Mouse (Mus musculus) Patski (cell line): ENCODE data around the gene Sertad2. TPM values are rescaled to one million over a fixed set of nuclear protein-coding genes. Genes with fewer than 3 reads are reported as not detected.
A peak's percentile ranks its signal among the peaks of the same experiment; 100 is the strongest.

ENCODE experiments used
- ATAC-seq: fragments of 100-300 bp; one replicate; pipeline ENCODE4 v1.8.0; 2021
- CTCF ChIA-PET: fragments of 350-600 bp; sonication (Branson Sonifier 250); formaldehyde crosslinking; loops from one replicate; lab custom pipeline; 2022; ENCODE audit warnings: inconsistent platforms; lab: Charles Lee
- POLR2A ChIA-PET: fragments of 350-600 bp; sonication (Branson Sonifier 250); formaldehyde crosslinking; loops from one replicate; lab custom pipeline; 2022; ENCODE audit warnings: antibody characterized with exemption, inconsistent platforms; lab: Charles Lee
- DNase-seq: peaks from one replicate; pipeline ENCODE4 v3.0.0-alpha.2; 2011; ENCODE audit warnings: low read depth, low spot score
- H3K27me3 ChIP-seq: fragments of 371-371 bp; one replicate; pipeline ENCODE4 v1.5.1; 2021
- CTCF ChIP-seq: fragments of 100-300 bp; IDR thresholded peaks from one replicate; pipeline ENCODE4 v1.5.1; 2021
- in situ Hi-C: fragments of 300-500 bp; cut with MboI; formaldehyde crosslinking; loops from 3 replicates; pipeline ENCODE4 v1.11.1; 2018; ENCODE audit warnings: low pct_unique_long_range_greater_than_20kb, mixed read lengths
- polyA plus RNA-seq: library from polyadenylated mRNA; unstranded; gene quantifications from one replicate; pipeline ENCODE4 v1.2.3, GENCODE M21; 2021

The Sertad2 gene
- polyA plus RNA-seq, 1 experiment from 2014 or later, result 25.6 TPM

GRCm38 (mm10) chr11:20631026-20631940 lies 88.2 kb downstream of the Sertad2 start:
- ChIA-PET POLR2A (interaction anchor here (1.0 to 1.5 kb wide), 5 partner anchors 12 to 110 kb away, joined by 3 to 4 read pairs (median 3); partner anchors contain the start of gene Aftph), CTCF (interaction anchor here (1.6 to 2.8 kb wide), 2 partner anchors 11 to 31 kb away, joined by 5 to 11 read pairs; no protein-coding TSS in a partner anchor)
- no peaks in the 10 kb centered on the region for H3K27me3 ChIP-seq
- in situ Hi-C loops, result no loop called here
- ATAC-seq, result peak; percentile 85
- no peak for TF ChIP-seq CTCF
- DNase-seq, result peak; percentile 85

GRCm38 (mm10) chr11:20631941-20632618 lies 89.0 kb downstream of the Sertad2 start:
- H3K27me3 ChIP-seq, result no peaks in the 10 kb centered on the region
- in situ Hi-C loops, result no loop called here
- CTCF ChIA-PET, result interaction anchor here (1.1 to 1.6 kb wide), 2 partner anchors 31 to 107 kb away, joined by 3 to 5 read pairs; no protein-coding TSS in a partner anchor
- TF ChIP-seq CTCF, result no peak
- peak; percentile 83 for ATAC-seq
- POLR2A ChIA-PET, result interaction anchor here (0.7 to 2.0 kb wide), 11 partner anchors 13 to 179 kb away, joined by 3 to 7 read pairs (median 3); partner anchors contain the start of gene Aftph
- DNase-seq, result no peak

- in situ Hi-C loops, result no loop called here
- CTCF ChIA-PET, result interaction anchor here (1.1 to 1.7 kb wide), 4 partner anchors 30 to 107 kb away, joined by 3 to 5 read pairs (median 4); no protein-coding TSS in a partner anchor
- ATAC-seq, result no peak
Observed at GRCm38 (mm10) chr11:20632619-20632965, 89.5 kb downstream of the Sertad2 start.

GRCm38 (mm10) chr11:20634543-20634942 lies 91.5 kb downstream of the Sertad2 start:
- H3K27me3 ChIP-seq, result no peaks in the 10 kb centered on the region
- TF ChIP-seq CTCF, result no peak
- in situ Hi-C loops, result no loop called here
- POLR2A ChIA-PET, result no interaction called here
- ATAC-seq (no peak), DNase-seq (no peak)
- CTCF ChIA-PET, result interaction anchor here (1.5 kb wide), 1 partner anchor 179 kb away, joined by 7 read pairs; no protein-coding TSS in a partner anchor

More at GRCm38 (mm10) chr11:20632619-20632965, 89.5 kb downstream of the Sertad2 start:
- DNase-seq, result peak; percentile 28
- H3K27me3 ChIP-seq, result no peaks in the 10 kb centered on the region
- no peak for TF ChIP-seq CTCF
- POLR2A ChIA-PET, result interaction anchor here (0.7 to 2.0 kb wide), 9 partner anchors 12 to 179 kb away, joined by 3 to 7 read pairs (median 3); no protein-coding TSS in a partner anchor

GRCm38 (mm10) chr11:20635646-20636045 lies 92.6 kb downstream of the Sertad2 start:
- POLR2A ChIA-PET, result no interaction called here
- in situ Hi-C loops, result loop anchor here (5.0 kb wide), 1 partner anchor 178 kb away; no protein-coding TSS in a partner anchor
- ATAC-seq (no peak), DNase-seq (no peak)
- TF ChIP-seq CTCF, result no peak
- CTCF ChIA-PET, result interaction anchor here (1.5 to 3.3 kb wide), 2 partner anchors 91 to 159 kb away, joined by 3 to 10 read pairs; no protein-coding TSS in a partner anchor
- H3K27me3 ChIP-seq, result no peaks in the 10 kb centered on the region

- H3K27me3 ChIP-seq, result no peaks in the 10 kb centered on the region
- in situ Hi-C loops, result loop anchor here (5.0 kb wide), 1 partner anchor 179 kb away; no protein-coding TSS in a partner anchor
- CTCF ChIA-PET, result interaction anchor here (0.9 to 3.3 kb wide), 3 partner anchors 54 to 159 kb away, joined by 3 to 10 read pairs (median 3); no protein-coding TSS in a partner anchor
- no peak for TF ChIP-seq CTCF
- ATAC-seq (no peak), DNase-seq (no peak)
- POLR2A ChIA-PET, result no interaction called here
Observed at GRCm38 (mm10) chr11:20636114-20636513, 93.1 kb downstream of the Sertad2 start.

GRCm38 (mm10) chr11:20637060-20637459 lies 94.0 kb downstream of the Sertad2 start:
- DNase-seq (no peak), ATAC-seq (no peak)
- H3K27me3 ChIP-seq, result no peaks in the 10 kb centered on the region
- POLR2A ChIA-PET, result no interaction called here
- in situ Hi-C loops, result loop anchor here (5.0 kb wide), 1 partner anchor 180 kb away; no protein-coding TSS in a partner anchor
- no peak for TF ChIP-seq CTCF
- CTCF ChIA-PET, result interaction anchor here (0.9 to 3.3 kb wide), 2 partner anchors 53 to 160 kb away, joined by 3 to 10 read pairs; no protein-coding TSS in a partner anchor

GRCm38 (mm10) chr11:20638841-20639240 lies 95.8 kb downstream of the Sertad2 start:
- in situ Hi-C loops, result loop anchor here (5.0 kb wide), 1 partner anchor 182 kb away; no protein-coding TSS in a partner anchor
- DNase-seq (no peak), ATAC-seq (no peak)
- peak; percentile 90 for TF ChIP-seq CTCF
- no peaks in the 10 kb centered on the region for H3K27me3 ChIP-seq
- ChIA-PET CTCF (interaction anchor here (0.7 to 1.0 kb wide), 3 partner anchors 11 to 19 kb away, joined by 3 read pairs; no protein-coding TSS in a partner anchor), POLR2A (interaction anchor here (0.7 kb wide), 1 partner anchor 17 kb away, joined by 3 read pairs; no protein-coding TSS in a partner anchor)

GRCm38 (mm10) chr11:20639918-20640447 lies 96.9 kb downstream of the Sertad2 start:
- ChIA-PET CTCF (interaction anchor here (0.8 kb wide), 1 partner anchor 51 kb away, joined by 3 read pairs; no protein-coding TSS in a partner anchor), POLR2A (interaction anchor here (0.6 kb wide), 1 partner anchor 159 kb away, joined by 3 read pairs; no protein-coding TSS in a partner anchor)
- DNase-seq, result no peak
- peak; percentile 59 for ATAC-seq
- in situ Hi-C loops, result loop anchor here (5.0 kb wide), 2 partner anchors 98 to 183 kb away; partner anchors contain the start of gene Sertad2
- no peak for TF ChIP-seq CTCF
- H3K27me3 ChIP-seq, result no peaks in the 10 kb centered on the region
